Mouse (Mus musculus) midbrain, embryonic 15.5 days (tissue): Measurements from ENCODE around the gene Dnm1. TPM values are rescaled to one million over a fixed set of nuclear protein-coding genes. Genes with fewer than 3 reads are reported as not detected.

Experiments
- ATAC-seq: fragments of 200-750 bp; cut with Nextera tagmentation; replicated peaks from 2 replicates; pipeline ENCODE4 v1.8.0; 2017; ENCODE audit warnings: moderate TSS enrichment
- H3K27ac ChIP-seq: fragments of 300-500 bp; sonication (generic); 2 replicates; pipeline ENCODE4 v1.5.1; 2015; ENCODE audit warnings: mild to moderate bottlenecking, inconsistent platforms
- H3K27me3 ChIP-seq: fragments of 300-500 bp; sonication (generic); replicated peaks from 2 replicates; pipeline ENCODE4 v1.6.1; 2015; ENCODE audit warnings: inconsistent platforms
- H3K36me3 ChIP-seq: fragments of 300-500 bp; sonication (generic); replicated peaks from 2 replicates; pipeline ENCODE4 v1.6.1; 2015; ENCODE audit warnings: inconsistent platforms
- H3K4me1 ChIP-seq: fragments of 300-500 bp; sonication (generic); 2 replicates; pipeline ENCODE4 v1.6.1; 2015; ENCODE audit warnings: inconsistent platforms
- H3K4me2 ChIP-seq: fragments of 300-500 bp; sonication (generic); 2 replicates; pipeline ENCODE4 v1.6.1; 2015; ENCODE audit warnings: inconsistent platforms, mild to moderate bottlenecking, moderate library complexity
- H3K4me3 ChIP-seq: fragments of 300-500 bp; sonication (generic); 2 replicates; pipeline ENCODE4 v1.5.1; 2015; ENCODE audit warnings: mild to moderate bottlenecking, inconsistent platforms
- H3K9ac ChIP-seq: fragments of 300-500 bp; sonication (generic); 2 replicates; pipeline ENCODE4 v1.6.1; 2015; ENCODE audit warnings: mild to moderate bottlenecking, inconsistent platforms
- H3K9me3 ChIP-seq: fragments of 300-500 bp; sonication (generic); 2 replicates; pipeline ENCODE4 v1.6.1; 2016; ENCODE audit warnings: inconsistent platforms
- WGBS: fragments of 180-500 bp; shearing (Covaris S2); methylation state at CpG from one replicate; pipeline ENCODE4 v1.1.7; 2015; ENCODE audit warnings: mixed read lengths; 5-methylcytosine and 5-hydroxymethylcytosine counted together
- microRNA-seq: library from miRNA; unstranded; fragments of <30 nt; microRNA quantifications from one replicate; pipeline ENCODE4, GENCODE M21; 2016
- polyA plus RNA-seq: library from polyadenylated mRNA; unstranded; fragments of >200 nt; fragmentation: Nextera tagmentation; extraction: Ambion mirVana; gene quantifications from 2 replicates; pipeline ENCODE4 v1.2.1, GENCODE M21; 2015

Gene Dnm1
- polyA plus RNA-seq, 1 experiment from 2014 or later = 78.4 TPM

DNA sequence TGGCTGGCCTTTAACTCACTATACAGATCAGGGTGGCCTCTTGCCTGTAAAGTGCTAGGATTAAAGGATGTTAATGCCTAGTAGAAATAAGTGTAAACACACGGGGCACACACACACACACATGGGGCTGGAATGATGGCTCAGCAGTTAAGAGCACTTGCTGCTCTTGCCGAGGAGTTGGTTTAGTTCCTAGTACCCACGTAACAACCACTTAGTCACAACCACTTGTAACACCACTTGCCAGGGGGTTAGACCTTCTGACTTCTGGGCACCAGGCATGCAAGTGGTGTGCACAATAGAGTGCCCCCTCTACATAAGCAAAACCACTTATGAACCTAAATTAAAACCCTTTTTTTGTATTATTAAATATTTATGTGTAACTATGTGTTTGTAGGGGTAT, 69.2 kb downstream of the Dnm1 start:
- H3K36me3 ChIP-seq = peaks cover 25% of the 10 kb centered on the region
- 90% methylated on average over 3 of the region's 3 CpGs for WGBS
- H3K27ac ChIP-seq = no peak overlapping the region
- H3K9me3 ChIP-seq = no peaks in the 10 kb centered on the region
- H3K9ac ChIP-seq = no peak overlapping the region
- no peak for ATAC-seq
- peaks cover 16% of the 10 kb centered on the region for H3K4me1 ChIP-seq
- H3K4me3 ChIP-seq = no peak overlapping the region
- no peak overlapping the region for H3K4me2 ChIP-seq
- no peaks in the 10 kb centered on the region for H3K27me3 ChIP-seq

DNA sequence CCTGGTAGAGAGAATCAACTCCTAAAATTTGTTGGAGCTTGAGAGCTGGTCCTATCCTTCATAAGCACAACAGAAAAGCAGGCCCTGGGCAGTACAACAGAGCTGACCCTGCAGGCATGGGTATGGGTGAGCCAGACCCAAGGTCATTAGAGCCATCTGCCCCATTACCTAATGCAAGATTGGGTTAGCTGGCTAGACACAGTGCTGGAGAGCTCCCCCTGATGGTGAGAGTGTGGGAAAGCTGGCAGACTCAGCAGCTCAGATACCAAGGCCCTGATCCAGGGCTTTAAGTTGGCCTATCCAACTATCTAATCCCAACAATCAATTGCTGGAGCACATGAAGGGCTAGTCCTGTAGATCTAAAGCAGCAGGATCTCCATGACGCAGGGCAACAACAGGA, 70.4 kb downstream of the Dnm1 start:
- H3K9me3 ChIP-seq = no peaks in the 10 kb centered on the region
- no peak overlapping the region for H3K4me2 ChIP-seq
- H3K4me1 ChIP-seq = peaks cover 12% of the 10 kb centered on the region
- no peak for ATAC-seq
- H3K36me3 ChIP-seq = peaks cover 36% of the 10 kb centered on the region
- H3K27me3 ChIP-seq = no peaks in the 10 kb centered on the region
- 95% methylated on average over 1 of the region's 1 CpGs for WGBS
- no peak overlapping the region for H3K4me3 ChIP-seq
- no peak overlapping the region for H3K9ac ChIP-seq
- no peak overlapping the region for H3K27ac ChIP-seq

DNA sequence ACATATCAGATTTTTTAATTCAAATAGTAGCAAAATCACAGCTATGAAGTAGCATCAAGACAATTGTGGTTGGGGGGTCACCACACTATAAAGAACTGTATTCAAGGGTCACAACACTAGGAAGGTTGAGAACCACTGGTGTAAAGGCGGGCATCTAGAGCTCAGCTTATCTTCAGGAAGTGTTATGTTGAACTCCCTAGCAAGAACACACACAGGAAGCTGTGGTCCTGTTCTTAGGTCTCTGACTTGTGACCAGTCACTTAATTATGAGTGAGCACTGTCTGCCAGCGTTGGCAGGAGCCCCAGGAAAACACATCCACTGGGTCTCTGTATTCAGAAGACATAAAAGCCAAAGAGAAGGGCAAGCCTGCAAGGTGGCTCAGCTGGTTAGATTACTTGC, 70.8 kb downstream of the Dnm1 start:
- Histone ChIP-seq H3K9me3 (no peaks in the 10 kb centered on the region), H3K27ac (no peak overlapping the region), H3K9ac (no peak overlapping the region), H3K36me3 (peaks cover 39% of the 10 kb centered on the region), H3K4me2 (no peak overlapping the region), H3K27me3 (no peaks in the 10 kb centered on the region), H3K4me1 (peaks cover 12% of the 10 kb centered on the region), H3K4me3 (no peak overlapping the region)
- no peak for ATAC-seq
- WGBS = 94% methylated on average over 2 of the region's 2 CpGs

DNA sequence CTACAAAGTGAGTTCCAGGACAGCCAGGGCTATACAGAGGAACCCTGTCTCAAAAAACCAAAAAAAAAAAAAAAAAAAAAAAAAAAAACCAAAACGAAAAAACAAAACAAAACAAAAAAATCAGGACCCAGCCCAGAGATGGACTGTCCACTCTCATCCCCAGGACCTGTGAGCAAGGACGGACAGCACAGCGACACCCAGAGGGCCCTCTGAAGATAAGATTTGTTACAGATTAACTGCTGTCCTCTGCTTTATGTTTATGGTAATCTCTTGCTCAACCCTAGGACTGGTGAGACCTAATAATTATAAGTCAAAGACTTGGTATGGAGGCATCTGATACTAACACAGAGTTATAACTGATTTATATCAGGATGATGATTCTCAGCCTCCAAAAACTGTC, 77.3 kb downstream of the Dnm1 start:
- no peak overlapping the region for H3K27ac ChIP-seq
- H3K4me3 ChIP-seq = no peak overlapping the region
- no peak for ATAC-seq
- 81% methylated on average over 3 of the region's 3 CpGs for WGBS
- H3K4me1 ChIP-seq = no peaks in the 10 kb centered on the region
- H3K9ac ChIP-seq = no peak overlapping the region
- H3K4me2 ChIP-seq = no peak overlapping the region
- no peaks in the 10 kb centered on the region for H3K9me3 ChIP-seq
- peaks cover 33% of the 10 kb centered on the region for H3K36me3 ChIP-seq
- no peaks in the 10 kb centered on the region for H3K27me3 ChIP-seq

DNA sequence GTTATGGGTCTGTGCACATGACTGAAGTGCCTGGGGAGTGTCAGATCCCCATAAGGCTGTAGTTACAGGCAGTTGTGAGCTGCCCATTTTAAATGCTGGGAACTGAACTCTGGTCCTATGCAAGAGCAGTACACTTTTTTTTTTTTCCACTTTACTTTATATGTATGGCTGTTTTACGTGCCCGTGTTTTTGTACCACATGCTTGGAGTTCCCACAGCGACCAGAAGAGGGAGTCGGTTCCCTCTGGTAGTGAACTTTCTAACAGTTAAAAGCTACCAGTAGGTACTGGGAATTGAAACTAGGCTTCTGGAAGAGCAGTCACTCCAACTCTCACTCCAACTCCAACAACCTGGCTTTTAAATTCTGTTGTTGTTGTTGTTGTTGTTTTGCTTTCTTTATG, 92.5 kb downstream of the Dnm1 start:
- no peaks in the 10 kb centered on the region for H3K9me3 ChIP-seq
- peaks cover 13% of the 10 kb centered on the region; the same call in 1 of the 2 replicates for H3K36me3 ChIP-seq
- H3K4me3 ChIP-seq = peak overlapping the region; percentile 70
- H3K27ac ChIP-seq = no peak overlapping the region
- ATAC-seq = peak; percentile 19
- peaks cover 16% of the 10 kb centered on the region for H3K4me1 ChIP-seq
- peak overlapping the region; percentile 71; the same call in 1 of the 2 replicates for H3K4me2 ChIP-seq
- WGBS = 17% methylated on average over 4 of the region's 4 CpGs
- no peaks in the 10 kb centered on the region for H3K27me3 ChIP-seq
- H3K9ac ChIP-seq = no peak overlapping the region; the same call in 1 of the 2 replicates

DNA sequence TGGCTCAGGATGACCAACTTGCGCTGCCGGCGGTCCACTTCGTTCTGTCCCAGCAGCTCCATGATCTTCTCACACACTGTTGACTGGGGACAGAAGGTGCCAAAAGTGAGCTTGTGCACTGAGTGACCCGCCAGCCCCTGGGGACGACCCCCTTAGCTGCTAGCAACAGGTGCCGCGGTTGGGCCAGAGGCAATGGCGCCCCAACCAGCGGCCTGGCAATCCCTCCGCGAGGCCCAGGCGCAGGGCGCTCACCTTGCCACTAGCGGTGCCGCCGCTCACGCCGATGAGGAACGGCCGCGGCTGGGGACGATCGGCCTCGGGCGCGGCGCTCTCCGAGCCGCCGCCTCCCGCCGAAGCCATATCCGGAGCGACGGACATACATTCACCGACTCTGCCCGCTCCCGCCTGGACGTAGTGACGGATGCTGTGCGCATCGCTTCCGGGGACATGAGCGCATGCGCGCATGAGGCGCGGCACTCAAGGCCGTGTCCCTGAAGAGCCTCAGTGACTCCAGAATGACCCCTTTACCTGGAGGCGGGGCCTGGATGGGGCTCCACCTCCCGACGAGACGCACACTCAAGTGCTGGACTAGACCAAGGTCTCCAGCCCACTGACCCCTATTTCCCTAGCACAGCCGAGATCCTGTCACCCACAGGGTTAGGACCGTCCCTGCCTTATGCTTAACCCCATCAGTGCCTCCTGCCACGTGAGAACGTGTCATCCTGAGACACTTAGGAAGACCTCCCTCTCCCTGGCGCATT, 93.3 kb downstream of the Dnm1 start, which contains the start of gene Uck1:
Gene Uck1, minus strand, starts transcription at position 503 of the 761 bp plus-strand sequence.
- Histone ChIP-seq H3K9ac (peak within 1 kb of the TSS; percentile 71), H3K4me1 (peaks cover 16% of the 10 kb centered on the region), H3K4me3 (peak within 1 kb of the TSS; percentile 70), H3K9me3 (no peaks in the 10 kb centered on the region), H3K36me3 (peaks cover 13% of the 10 kb centered on the region; the same call in 1 of the 2 replicates), H3K27ac (peak within 1 kb of the TSS; percentile 64), H3K27me3 (no peaks in the 10 kb centered on the region), H3K4me2 (peak within 1 kb of the TSS; percentile 71)
- ATAC-seq = peak; percentile 94
- 2% methylated on average over 59 of the region's 59 CpGs for WGBS

DNA sequence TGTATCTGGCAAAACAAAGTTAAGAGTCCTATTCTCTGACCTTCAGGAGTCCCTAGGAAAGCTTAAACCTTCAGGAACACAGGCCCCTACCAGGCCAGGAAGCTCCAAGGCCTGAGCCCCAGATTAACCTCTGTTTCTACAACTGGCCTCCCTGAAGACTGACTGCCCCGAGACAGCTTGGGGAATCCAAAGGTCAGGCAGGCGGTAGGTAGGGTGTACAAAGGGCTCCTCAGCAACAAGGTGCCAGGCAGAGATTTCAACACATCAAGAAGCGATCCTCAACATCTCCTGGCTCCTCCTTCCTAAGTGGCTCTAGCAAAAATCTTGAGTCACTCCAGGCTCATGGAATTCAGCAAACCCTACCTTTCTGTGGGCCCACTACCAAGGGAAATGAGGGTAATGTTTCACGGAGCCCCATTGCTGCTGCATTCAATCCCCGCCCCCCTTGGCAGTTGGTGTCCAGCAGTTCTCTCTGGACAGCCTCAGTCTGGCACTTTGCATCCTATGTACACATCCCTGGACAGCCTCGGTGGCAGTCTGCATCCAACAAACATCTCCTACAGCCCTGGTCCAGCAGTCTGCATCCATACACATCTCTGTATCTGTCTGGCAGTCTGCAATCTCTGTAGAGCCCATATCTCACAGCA, 94.1 kb downstream of the Dnm1 start:
- WGBS = 51% methylated on average over 6 of the region's 6 CpGs
- peak overlapping the region; percentile 70 for H3K4me3 ChIP-seq
- peak overlapping the region; percentile 71 for H3K9ac ChIP-seq
- H3K36me3 ChIP-seq = peaks cover 21% of the 10 kb centered on the region; the same call in 1 of the 2 replicates
- no peaks in the 10 kb centered on the region for H3K27me3 ChIP-seq
- H3K27ac ChIP-seq = no peak overlapping the region
- ATAC-seq = no peak
- H3K4me1 ChIP-seq = peaks cover 16% of the 10 kb centered on the region
- peak overlapping the region; percentile 71 for H3K4me2 ChIP-seq
- H3K9me3 ChIP-seq = no peaks in the 10 kb centered on the region

Small RNAs within 50 kb of the gene (microRNA-seq; reads per million reads assigned to microRNA genes)
- gene Gm23363 (not detected), gene Mir199b (95.1 reads per million, percentile 54 among the genes with 10 or more reads in this experiment)

Other genes with a start within 250 kb of the Dnm1 start
- 85.4 and 92.2 TPM in 2 replicates for gene Prrc2b, start 202.3 kb downstream of the Dnm1 start, polyA plus RNA-seq
- 32.8 and 37.7 TPM in 2 replicates for gene Pomt1, start 116.7 kb downstream of the Dnm1 start, polyA plus RNA-seq
- gene Uck1, start 93.2 kb downstream of the Dnm1 start, polyA plus RNA-seq = 112 and 117 TPM in 2 replicates
- 34.1 and 35.6 TPM in 2 replicates for gene Golga2, start 66.0 kb downstream of the Dnm1 start, polyA plus RNA-seq
- gene Swi5, start 65.3 kb downstream of the Dnm1 start, polyA plus RNA-seq = 404 TPM in 2 replicates
- 62.5 and 64.4 TPM in 2 replicates for gene Ciz1, start 1.0 kb downstream of the Dnm1 start, polyA plus RNA-seq
- gene 1110008P14Rik, start 28.6 kb upstream of the Dnm1 start, polyA plus RNA-seq = 116 and 117 TPM in 2 replicates
- gene Lcn2, start 34.9 kb upstream of the Dnm1 start, polyA plus RNA-seq = 0.44 and 0.83 TPM in 2 replicates
- gene Ptges2, start 42.6 kb upstream of the Dnm1 start, polyA plus RNA-seq = 51.3 and 54.2 TPM in 2 replicates
- 5.7 and 5.9 TPM in 2 replicates for gene Naif1, start 97.1 kb upstream of the Dnm1 start, polyA plus RNA-seq
- 55.3 and 60.1 TPM in 2 replicates for gene Slc25a25, start 98.1 kb upstream of the Dnm1 start, polyA plus RNA-seq
- 7.3 TPM in 2 replicates for gene Fam102a, start 182.0 kb upstream of the Dnm1 start, polyA plus RNA-seq
- 145 and 150 TPM in 2 replicates for gene Dpm2, start 217.5 kb upstream of the Dnm1 start, polyA plus RNA-seq
- 11.3 and 11.8 TPM in 2 replicates for gene Pip5kl1, start 221.5 kb upstream of the Dnm1 start, polyA plus RNA-seq
- 0.60 and 0.86 TPM in 2 replicates for gene 9430097D07Rik, start 222.3 kb upstream of the Dnm1 start, polyA plus RNA-seq
- gene St6galnac4, start 233.8 kb upstream of the Dnm1 start, polyA plus RNA-seq = 33.3 and 36.5 TPM in 2 replicates
- gene St6galnac6, start 246.4 kb upstream of the Dnm1 start, polyA plus RNA-seq = 24.2 and 26.9 TPM in 2 replicates